Mouse (Mus musculus) lung, postnatal 0 days (tissue): ENCODE results near the gene Eva1c. TPM values are rescaled to one million over a fixed set of nuclear protein-coding genes. Genes with fewer than 3 reads are reported as not detected.

Experiments used
- ATAC-seq: fragments of 200-750 bp; cut with Nextera tagmentation; 2 replicates; pipeline ENCODE4 v1.8.0; 2017; ENCODE audit warnings: moderate library complexity
- DNase-seq: peaks from one replicate; pipeline ENCODE4 v3.0.0-alpha.2; 2016; ENCODE audit warnings: low spot score
- H3K27ac ChIP-seq: fragments of 300-500 bp; sonication (generic); 2 replicates; pipeline ENCODE4 v1.5.1; 2014; ENCODE audit warnings: antibody characterized with exemption, mild to moderate bottlenecking, low read length, mixed read lengths
- H3K27me3 ChIP-seq: fragments of 300-500 bp; sonication (generic); replicated peaks from 2 replicates; pipeline ENCODE4 v1.6.1; 2014; ENCODE audit warnings: low read length, mixed read lengths; ENCODE audit not compliant: insufficient read depth
- H3K36me3 ChIP-seq: fragments of 300-500 bp; sonication (generic); 2 replicates; pipeline ENCODE4 v1.6.1; 2014; ENCODE audit warnings: low read length, mixed read lengths; ENCODE audit not compliant: insufficient read depth
- H3K4me1 ChIP-seq: fragments of 300-500 bp; sonication (generic); 2 replicates; pipeline ENCODE4 v1.6.1; 2014; ENCODE audit warnings: antibody characterized with exemption, low read depth, low read length, mixed read lengths; ENCODE audit not compliant: insufficient read depth
- H3K4me2 ChIP-seq: fragments of 300-500 bp; sonication (generic); replicated peaks from 2 replicates; pipeline ENCODE4 v1.6.1; 2014; ENCODE audit warnings: low read depth, mild to moderate bottlenecking, low read length, moderate library complexity, mixed read lengths
- H3K4me3 ChIP-seq: fragments of 300-500 bp; sonication (generic); 2 replicates; pipeline ENCODE4 v1.5.1; 2014; ENCODE audit warnings: low read depth, low read length
- H3K9ac ChIP-seq: fragments of 300-500 bp; sonication (generic); replicated peaks from 2 replicates; pipeline ENCODE4 v1.6.1; 2014; ENCODE audit warnings: low read depth, mild to moderate bottlenecking
- H3K9me3 ChIP-seq: fragments of 300-500 bp; sonication (generic); 2 replicates; pipeline ENCODE4 v1.6.1; 2016; ENCODE audit warnings: low read length, mixed read lengths
- CTCF ChIP-seq: IDR thresholded peaks from 2 replicates; pipeline ENCODE4 v1.5.1; 2016; ENCODE audit warnings: antibody characterized with exemption, mild to moderate bottlenecking
- EP300 ChIP-seq: IDR thresholded peaks from 2 replicates; pipeline ENCODE4 v1.6.1; 2016; ENCODE audit warnings: antibody characterized with exemption, mild to moderate bottlenecking, control low read depth
- WGBS: fragments of 180-500 bp; shearing (Covaris S2); extraction: QIAGEN DNeasy Blood & Tissue Kit; methylation state at CpG from one replicate; pipeline ENCODE4 v1.1.7; 2014; 5-methylcytosine and 5-hydroxymethylcytosine counted together
- microRNA-seq: library from miRNA; unstranded; fragments of <30 nt; microRNA quantifications from one replicate; pipeline ENCODE4, GENCODE M21; 2016
- polyA plus RNA-seq: library from polyadenylated mRNA; unstranded; fragments of >200 nt; fragmentation: Nextera tagmentation; extraction: Ambion mirVana; gene quantifications from 2 replicates; pipeline ENCODE4 v1.2.1, GENCODE M21; 2015

Gene Eva1c
- polyA plus RNA-seq, 1 experiment from 2014 or later = 9.6 TPM

- no peaks in the 10 kb centered on the region for H3K27me3 ChIP-seq
- ATAC-seq (no peak), DNase-seq (no peak)
- no peak overlapping the region for H3K27ac ChIP-seq
- H3K4me2 ChIP-seq = no peak overlapping the region
- TF ChIP-seq EP300 = no peak
- TF ChIP-seq CTCF = no peak
- 79% methylated on average over 8 of the region's 8 CpGs for WGBS
- H3K9me3 ChIP-seq = no peaks in the 10 kb centered on the region
- peaks cover 29% of the 10 kb centered on the region for H3K36me3 ChIP-seq
- no peak overlapping the region for H3K4me3 ChIP-seq
- H3K4me1 ChIP-seq = no peaks in the 10 kb centered on the region
- H3K9ac ChIP-seq = no peak overlapping the region
Observed at GRCm38 (mm10) chr16:90946977-90947376, 120.5 kb downstream of the Eva1c start.

- H3K36me3 ChIP-seq = peaks cover 23% of the 10 kb centered on the region
- no peak overlapping the region for H3K4me3 ChIP-seq
- DNase-seq = peak; percentile 82
- WGBS = 40% methylated on average over 17 of the region's 17 CpGs
- no peaks in the 10 kb centered on the region for H3K27me3 ChIP-seq
- H3K4me2 ChIP-seq = peak overlapping the region; percentile 0; the same call in 1 of the 2 replicates
- no peaks in the 10 kb centered on the region for H3K9me3 ChIP-seq
- no peaks in the 10 kb centered on the region for H3K4me1 ChIP-seq
- no peak overlapping the region for H3K9ac ChIP-seq
- peak; percentile 94 for ATAC-seq
- H3K27ac ChIP-seq = peak overlapping the region; percentile 43
- peak; percentile 83 for TF ChIP-seq EP300
- TF ChIP-seq CTCF = peak; percentile 52
Observed at GRCm38 (mm10) chr16:90950354-90950963, 123.9 kb downstream of the Eva1c start.

GRCm38 (mm10) chr16:90953147-90953546 is 126.6 kb downstream of the Eva1c start:
- no peaks in the 10 kb centered on the region for H3K4me1 ChIP-seq
- H3K27ac ChIP-seq = no peak overlapping the region
- H3K9me3 ChIP-seq = no peaks in the 10 kb centered on the region
- DNase-seq (no peak), ATAC-seq (no peak)
- H3K4me3 ChIP-seq = no peak overlapping the region
- H3K4me2 ChIP-seq = no peak overlapping the region
- H3K36me3 ChIP-seq = peaks cover 13% of the 10 kb centered on the region; the same call in 1 of the 2 replicates
- H3K9ac ChIP-seq = no peak overlapping the region
- TF ChIP-seq CTCF (no peak), EP300 (no peak)
- WGBS = 84% methylated on average over 9 of the region's 9 CpGs
- H3K27me3 ChIP-seq = no peaks in the 10 kb centered on the region

GRCm38 (mm10) chr16:90953770-90954169 is 127.3 kb downstream of the Eva1c start:
- Histone ChIP-seq H3K27me3 (no peaks in the 10 kb centered on the region), H3K4me1 (no peaks in the 10 kb centered on the region), H3K4me3 (no peak overlapping the region), H3K36me3 (peaks cover 13% of the 10 kb centered on the region; the same call in 1 of the 2 replicates), H3K4me2 (no peak overlapping the region), H3K9me3 (no peaks in the 10 kb centered on the region), H3K27ac (no peak overlapping the region), H3K9ac (no peak overlapping the region)
- TF ChIP-seq CTCF = peak; percentile 50
- TF ChIP-seq EP300 = no peak
- WGBS = 94% methylated on average over 6 of the region's 6 CpGs
- ATAC-seq = no peak
- DNase-seq = peak; percentile 39

Small RNA genes lying within 50 kb of the gene (microRNA-seq; reads per million reads assigned to microRNA genes)
- not detected for gene Gm22933

Other genes starting within 250 kb of the Eva1c start
- 25.7 and 27.7 TPM in 2 replicates for gene Mis18a, start 99.3 kb upstream of the Eva1c start, polyA plus RNA-seq
- 4.4 and 4.7 TPM in 2 replicates for gene Mrap, start 88.5 kb upstream of the Eva1c start, polyA plus RNA-seq
- gene Urb1, start 16.3 kb upstream of the Eva1c start, polyA plus RNA-seq = 2.7 TPM in 2 replicates
- gene Cfap298, start 108.4 kb downstream of the Eva1c start, polyA plus RNA-seq = 46.3 and 47.9 TPM in 2 replicates
- 12.7 and 13.1 TPM in 2 replicates for gene Synj1, start 184.6 kb downstream of the Eva1c start, polyA plus RNA-seq
- gene Paxbp1, start 217.8 kb downstream of the Eva1c start, polyA plus RNA-seq = 20.3 and 23.9 TPM in 2 replicates